Mouse (Mus musculus) midbrain, embryonic 12.5 days (tissue): ENCODE data around the gene Fyn. TPM values are rescaled to one million over a fixed set of nuclear protein-coding genes. Genes with fewer than 3 reads are reported as not detected.

Experiments used
- ATAC-seq: fragments of 200-750 bp; cut with Nextera tagmentation; 2 replicates; pipeline ENCODE4 v1.8.0; 2017; ENCODE audit warnings: low read depth, moderate TSS enrichment, moderate library complexity; ENCODE audit not compliant: low FRiP score
- H3K27ac ChIP-seq: fragments of 300-500 bp; sonication (generic); replicated peaks from 2 replicates; pipeline ENCODE4 v1.5.1; 2016; ENCODE audit warnings: mild to moderate bottlenecking
- H3K27me3 ChIP-seq: fragments of 300-500 bp; sonication (generic); 2 replicates; pipeline ENCODE4 v1.6.1; 2016; ENCODE audit warnings: mild to moderate bottlenecking
- H3K36me3 ChIP-seq: fragments of 300-500 bp; sonication (generic); 2 replicates; pipeline ENCODE4 v1.6.1; 2016
- H3K4me1 ChIP-seq: fragments of 300-500 bp; sonication (generic); 2 replicates; pipeline ENCODE4 v1.6.1; 2016
- H3K4me2 ChIP-seq: fragments of 300-500 bp; sonication (generic); replicated peaks from 2 replicates; pipeline ENCODE4 v1.6.1; 2016; ENCODE audit warnings: mild to moderate bottlenecking, moderate library complexity
- H3K4me3 ChIP-seq: fragments of 300-500 bp; sonication (generic); 2 replicates; pipeline ENCODE4 v1.5.1; 2016; ENCODE audit warnings: mild to moderate bottlenecking
- H3K9ac ChIP-seq: fragments of 300-500 bp; sonication (generic); replicated peaks from 2 replicates; pipeline ENCODE4 v1.6.1; 2016; ENCODE audit warnings: mild to moderate bottlenecking, moderate library complexity
- H3K9me3 ChIP-seq: fragments of 300-500 bp; sonication (generic); 2 replicates; pipeline ENCODE4 v1.6.1; 2016; ENCODE audit warnings: mild to moderate bottlenecking
- WGBS: fragments of 180-500 bp; shearing (Covaris S2); methylation state at CpG from one replicate; pipeline ENCODE4 v1.1.7; 2016; 5-methylcytosine and 5-hydroxymethylcytosine counted together
- polyA plus RNA-seq: library from polyadenylated mRNA; unstranded; fragments of >200 nt; fragmentation: Nextera tagmentation; extraction: Ambion mirVana; gene quantifications from 2 replicates; pipeline ENCODE4 v1.2.1, GENCODE M21; 2016

The Fyn gene
- polyA plus RNA-seq = 52.7 and 64.3 TPM in 2 replicates

- Histone ChIP-seq H3K36me3 (no peaks in the 10 kb centered on the region), H3K4me2 (peak within 1 kb of the TSS; percentile 74), H3K4me3 (peak within 1 kb of the TSS; percentile 90), H3K27ac (peak within 1 kb of the TSS; percentile 97), H3K27me3 (no peaks in the 10 kb centered on the region), H3K4me1 (peaks cover 35% of the 10 kb centered on the region), H3K9me3 (no peaks in the 10 kb centered on the region), H3K9ac (peak within 1 kb of the TSS; percentile 93)
- 42% methylated on average over 8 of the region's 8 CpGs for WGBS
- ATAC-seq = no peak
Measured at GRCm38 (mm10) chr10:39368572-39369135, at the start of gene Fyn. TSS of gene Fyn (plus strand) at chr10:39368855.

- H3K4me2 ChIP-seq = no peak overlapping the region; the same call in 1 of the 2 replicates
- H3K4me3 ChIP-seq = no peak overlapping the region
- no peak overlapping the region for H3K9ac ChIP-seq
- H3K9me3 ChIP-seq = no peaks in the 10 kb centered on the region
- H3K4me1 ChIP-seq = peaks cover 12% of the 10 kb centered on the region
- H3K27me3 ChIP-seq = no peaks in the 10 kb centered on the region
- ATAC-seq = peak; percentile 82
- H3K27ac ChIP-seq = 0 out of 2 replicates have a peak overlapping the region, but pooled peaks have one; percentile 30
- 71% methylated on average over 17 of the region's 17 CpGs for WGBS
- H3K36me3 ChIP-seq = no peaks in the 10 kb centered on the region
Measured at GRCm38 (mm10) chr10:39320798-39321622, 47.6 kb upstream of the Fyn start.

- peaks cover 12% of the 10 kb centered on the region for H3K4me1 ChIP-seq
- peak; percentile 9; the same call in 1 of the 2 replicates for ATAC-seq
- no peaks in the 10 kb centered on the region for H3K27me3 ChIP-seq
- 80% methylated on average over 9 of the region's 9 CpGs for WGBS
- H3K27ac ChIP-seq = 0 out of 2 replicates have a peak overlapping the region, but pooled peaks have one; percentile 30
- no peaks in the 10 kb centered on the region for H3K36me3 ChIP-seq
- no peak overlapping the region for H3K9ac ChIP-seq
- no peak overlapping the region; the same call in 1 of the 2 replicates for H3K4me2 ChIP-seq
- no peaks in the 10 kb centered on the region for H3K9me3 ChIP-seq
- H3K4me3 ChIP-seq = no peak overlapping the region
Measured at GRCm38 (mm10) chr10:39321623-39321985, 47.1 kb upstream of the Fyn start.

- Histone ChIP-seq H3K4me3 (no peak overlapping the region), H3K27ac (no peak overlapping the region), H3K36me3 (no peaks in the 10 kb centered on the region), H3K9me3 (no peaks in the 10 kb centered on the region), H3K27me3 (no peaks in the 10 kb centered on the region), H3K9ac (no peak overlapping the region), H3K4me1 (peaks cover 12% of the 10 kb centered on the region), H3K4me2 (no peak overlapping the region)
- 81% methylated on average over 4 of the region's 4 CpGs for WGBS
- no peak for ATAC-seq
Measured at GRCm38 (mm10) chr10:39322143-39322542, 46.5 kb upstream of the Fyn start.

- H3K4me2 ChIP-seq = no peak overlapping the region
- 92% methylated on average over 2 of the region's 2 CpGs for WGBS
- H3K4me1 ChIP-seq = peaks cover 12% of the 10 kb centered on the region
- H3K27ac ChIP-seq = no peak overlapping the region
- no peak overlapping the region for H3K9ac ChIP-seq
- H3K36me3 ChIP-seq = no peaks in the 10 kb centered on the region
- no peak for ATAC-seq
- no peaks in the 10 kb centered on the region for H3K9me3 ChIP-seq
- no peak overlapping the region for H3K4me3 ChIP-seq
- H3K27me3 ChIP-seq = no peaks in the 10 kb centered on the region
Measured at GRCm38 (mm10) chr10:39324291-39324690, 44.4 kb upstream of the Fyn start.

- no peak overlapping the region for H3K27ac ChIP-seq
- no peak overlapping the region for H3K4me3 ChIP-seq
- H3K9me3 ChIP-seq = peaks cover 7% of the 10 kb centered on the region
- ATAC-seq = no peak
- 90% methylated on average over 2 of the region's 2 CpGs for WGBS
- H3K36me3 ChIP-seq = no peaks in the 10 kb centered on the region
- H3K4me1 ChIP-seq = no peaks in the 10 kb centered on the region
- no peak overlapping the region for H3K4me2 ChIP-seq
- no peak overlapping the region for H3K9ac ChIP-seq
- H3K27me3 ChIP-seq = no peaks in the 10 kb centered on the region
Measured at GRCm38 (mm10) chr10:39328661-39329060, 40.0 kb upstream of the Fyn start.

GRCm38 (mm10) chr10:39334320-39334719 is 34.3 kb upstream of the Fyn start:
- no peak overlapping the region for H3K4me3 ChIP-seq
- no peaks in the 10 kb centered on the region for H3K27me3 ChIP-seq
- H3K27ac ChIP-seq = no peak overlapping the region
- WGBS = 65% methylated on average over 3 of the region's 3 CpGs
- H3K9ac ChIP-seq = no peak overlapping the region
- no peaks in the 10 kb centered on the region for H3K36me3 ChIP-seq
- peaks cover 7% of the 10 kb centered on the region for H3K9me3 ChIP-seq
- H3K4me2 ChIP-seq = no peak overlapping the region
- H3K4me1 ChIP-seq = no peaks in the 10 kb centered on the region
- ATAC-seq = no peak

GRCm38 (mm10) chr10:39335880-39336279 is 32.8 kb upstream of the Fyn start:
- no peaks in the 10 kb centered on the region for H3K36me3 ChIP-seq
- no peak overlapping the region for H3K4me2 ChIP-seq
- H3K27ac ChIP-seq = no peak overlapping the region
- no peak overlapping the region for H3K4me3 ChIP-seq
- peaks cover 7% of the 10 kb centered on the region for H3K9me3 ChIP-seq
- no peaks in the 10 kb centered on the region for H3K27me3 ChIP-seq
- H3K9ac ChIP-seq = no peak overlapping the region
- ATAC-seq = no peak
- no peaks in the 10 kb centered on the region for H3K4me1 ChIP-seq

- Histone ChIP-seq H3K9me3 (no peaks in the 10 kb centered on the region), H3K27me3 (no peaks in the 10 kb centered on the region), H3K4me1 (no peaks in the 10 kb centered on the region), H3K27ac (no peak overlapping the region), H3K4me3 (no peak overlapping the region), H3K9ac (no peak overlapping the region), H3K36me3 (no peaks in the 10 kb centered on the region), H3K4me2 (no peak overlapping the region)
- no peak for ATAC-seq
- WGBS = 84% methylated on average over 2 of the region's 2 CpGs
Measured at GRCm38 (mm10) chr10:39339189-39339968, 29.3 kb upstream of the Fyn start.

GRCm38 (mm10) chr10:39339969-39340236 is 28.8 kb upstream of the Fyn start:
- Histone ChIP-seq H3K4me1 (no peaks in the 10 kb centered on the region), H3K4me3 (no peak overlapping the region), H3K4me2 (no peak overlapping the region), H3K9me3 (no peaks in the 10 kb centered on the region), H3K27me3 (no peaks in the 10 kb centered on the region), H3K9ac (no peak overlapping the region), H3K36me3 (no peaks in the 10 kb centered on the region), H3K27ac (no peak overlapping the region)
- ATAC-seq = no peak
- 90% methylated on average over 2 of the region's 2 CpGs for WGBS

- WGBS = 95% methylated on average over 1 of the region's 1 CpGs
- Histone ChIP-seq H3K9ac (no peak overlapping the region), H3K27me3 (no peaks in the 10 kb centered on the region), H3K4me2 (no peak overlapping the region), H3K27ac (no peak overlapping the region), H3K4me1 (no peaks in the 10 kb centered on the region), H3K4me3 (no peak overlapping the region), H3K36me3 (no peaks in the 10 kb centered on the region), H3K9me3 (no peaks in the 10 kb centered on the region)
- no peak for ATAC-seq
Measured at GRCm38 (mm10) chr10:39343551-39343950, 25.1 kb upstream of the Fyn start.

GRCm38 (mm10) chr10:39345921-39346320 is 22.7 kb upstream of the Fyn start:
- 77% methylated on average over 1 of the region's 1 CpGs for WGBS
- H3K36me3 ChIP-seq = no peaks in the 10 kb centered on the region
- no peaks in the 10 kb centered on the region for H3K9me3 ChIP-seq
- H3K27ac ChIP-seq = no peak overlapping the region
- H3K4me2 ChIP-seq = no peak overlapping the region
- ATAC-seq = no peak
- no peak overlapping the region for H3K4me3 ChIP-seq
- no peaks in the 10 kb centered on the region for H3K27me3 ChIP-seq
- no peaks in the 10 kb centered on the region for H3K4me1 ChIP-seq
- H3K9ac ChIP-seq = no peak overlapping the region
